20 mouse cellular contexts compared by ENCODE assay signal in the genomic region with DNA sequence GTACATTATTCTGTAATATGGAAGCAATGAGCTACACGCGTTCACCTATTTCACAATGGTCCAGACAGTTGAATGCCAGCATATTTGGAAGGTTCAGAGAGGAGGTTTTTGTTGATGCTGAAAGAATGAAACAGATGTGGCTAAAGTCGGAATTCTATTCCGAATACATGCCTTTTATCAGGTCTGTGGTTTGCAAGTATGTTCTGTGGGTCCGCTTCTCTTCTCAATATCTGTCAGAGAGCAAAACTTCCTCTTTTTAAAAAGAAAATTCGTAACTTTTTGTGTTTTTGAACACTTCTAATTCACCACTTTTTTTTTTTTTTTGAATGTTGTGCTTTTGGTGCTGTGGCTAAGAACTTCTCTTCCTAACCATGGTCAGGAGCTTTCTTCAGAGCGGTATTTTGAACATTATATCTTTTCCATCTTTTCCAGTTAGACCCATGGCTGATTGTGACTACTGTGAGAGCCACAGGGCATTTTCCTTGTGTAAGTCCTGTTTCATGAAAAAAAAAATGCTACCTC. TPM values are rescaled to one million over a fixed set of nuclear protein-coding genes. Genes with fewer than 3 reads are reported as not detected.
"Had no signal": no experiment of that assay in that cellular context is flagged by ENCODE, and none has a peak within 500 bp of the region (broad histone marks: within the 10 kb centered on the region; RNA-seq: fewer than 3 reads in every experiment).

No protein-coding gene starts in this region.

- H3K4me1 ChIP-seq: midbrain, embryonic 10.5 days; midbrain, embryonic 15.5 days; neural tube, embryonic 12.5 days had no signal

- DNase-seq: kidney, adult 8-10 months; kidney, postnatal 36 days; layer of hippocampus, adult 9-11 months; layer of hippocampus, postnatal 36 days; left cerebral cortex, postnatal 4 days; lung, embryonic 14.5 days; lung, postnatal 10 days; lung, postnatal 4 days; right cerebral cortex, postnatal 4 days; spleen, adult 18-20 months; thymus, adult 2 months; thymus, postnatal 25 days had no signal

- H3K4me3 ChIP-seq: limb, embryonic 13.5 days; midbrain, embryonic 10.5 days; midbrain, embryonic 15.5 days; neural tube, embryonic 12.5 days had no signal

- H3K36me3 ChIP-seq: limb, embryonic 13.5 days; midbrain, embryonic 10.5 days; midbrain, embryonic 15.5 days; neural tube, embryonic 12.5 days had no signal

- H3K27me3 ChIP-seq: limb, embryonic 13.5 days; midbrain, embryonic 15.5 days; neural tube, embryonic 12.5 days had no signal

- H3K9me3 ChIP-seq: limb, embryonic 13.5 days; midbrain, embryonic 10.5 days; midbrain, embryonic 15.5 days; neural tube, embryonic 12.5 days had no signal

- ATAC-seq: midbrain, embryonic 15.5 days had no signal

RNA-seq across cellular contexts. Expression of a gene that starts 6.5 kb away (rescaled TPM):
- total RNA-seq: layer of hippocampus, adult 18-20 months; layer of hippocampus, postnatal 36 days; left cerebral cortex, postnatal 10 days; neutrophil, adult 5-6 weeks had no signal
- polyA plus RNA-seq: liver, adult 2 months; thymus, adult 2 months had no signal
